Mouse (Mus musculus) cerebellum, adult 9-11 months (tissue): Measurements from ENCODE around the gene Rab35.

Source experiments
- DNase-seq: peaks from one replicate; pipeline ENCODE4 v3.0.0; 2022

Rab35 gene

GRCm38 (mm10) chr5:115631505-115632357 lies at the start of gene Rab35:
TSS of gene Rab35 (plus strand) at chr5:115631908.
- DNase-seq: peak; percentile 96

GRCm38 (mm10) chr5:115585616-115586015 lies 46.1 kb upstream of the Rab35 start:
- no peak for DNase-seq

GRCm38 (mm10) chr5:115586166-115586565 lies 45.5 kb upstream of the Rab35 start:
- DNase-seq: no peak

- no peak for DNase-seq
Observed at GRCm38 (mm10) chr5:115586780-115587179, 44.9 kb upstream of the Rab35 start.

- DNase-seq: no peak
Observed at GRCm38 (mm10) chr5:115591028-115591427, 40.7 kb upstream of the Rab35 start.

GRCm38 (mm10) chr5:115591506-115591905 lies 40.2 kb upstream of the Rab35 start:
- no peak for DNase-seq

GRCm38 (mm10) chr5:115603561-115603960 lies 28.1 kb upstream of the Rab35 start:
- DNase-seq: no peak

- DNase-seq: no peak
Observed at GRCm38 (mm10) chr5:115611566-115611965, 20.1 kb upstream of the Rab35 start.

- no peak for DNase-seq
Observed at GRCm38 (mm10) chr5:115613332-115613731, 18.4 kb upstream of the Rab35 start.

- DNase-seq: no peak
Observed at GRCm38 (mm10) chr5:115614948-115615347, 16.8 kb upstream of the Rab35 start.

- no peak for DNase-seq
Observed at GRCm38 (mm10) chr5:115619690-115620089, 12.0 kb upstream of the Rab35 start.

- DNase-seq: no peak
Observed at GRCm38 (mm10) chr5:115622686-115623085, 9.0 kb upstream of the Rab35 start.

- DNase-seq: no peak
Observed at GRCm38 (mm10) chr5:115623694-115624440, 7.8 kb upstream of the Rab35 start.

GRCm38 (mm10) chr5:115626237-115626886 lies 5.3 kb upstream of the Rab35 start:
- DNase-seq: no peak

GRCm38 (mm10) chr5:115628083-115628482 lies 3.6 kb upstream of the Rab35 start:
- no peak for DNase-seq

GRCm38 (mm10) chr5:115629672-115630071 lies 2.0 kb upstream of the Rab35 start:
- no peak for DNase-seq

GRCm38 (mm10) chr5:115630291-115630690 lies 1.4 kb upstream of the Rab35 start:
- DNase-seq: no peak

GRCm38 (mm10) chr5:115632358-115632714 lies 628 bp downstream of the Rab35 start:
- DNase-seq: peak; percentile 59

GRCm38 (mm10) chr5:115633060-115633459 lies 1.4 kb downstream of the Rab35 start:
- no peak for DNase-seq

- DNase-seq: no peak
Observed at GRCm38 (mm10) chr5:115634046-115634445, 2.3 kb downstream of the Rab35 start.

- no peak for DNase-seq
Observed at GRCm38 (mm10) chr5:115635536-115635935, 3.8 kb downstream of the Rab35 start.

- DNase-seq: no peak
Observed at GRCm38 (mm10) chr5:115644192-115644591, 12.5 kb downstream of the Rab35 start.

- no peak for DNase-seq
Observed at GRCm38 (mm10) chr5:115648876-115649275, 17.2 kb downstream of the Rab35 start.

- no peak for DNase-seq
Observed at GRCm38 (mm10) chr5:115649699-115650098, 18.0 kb downstream of the Rab35 start.
